Comparison of ENCODE assay signal across 21 mouse cellular contexts in the genomic region with DNA sequence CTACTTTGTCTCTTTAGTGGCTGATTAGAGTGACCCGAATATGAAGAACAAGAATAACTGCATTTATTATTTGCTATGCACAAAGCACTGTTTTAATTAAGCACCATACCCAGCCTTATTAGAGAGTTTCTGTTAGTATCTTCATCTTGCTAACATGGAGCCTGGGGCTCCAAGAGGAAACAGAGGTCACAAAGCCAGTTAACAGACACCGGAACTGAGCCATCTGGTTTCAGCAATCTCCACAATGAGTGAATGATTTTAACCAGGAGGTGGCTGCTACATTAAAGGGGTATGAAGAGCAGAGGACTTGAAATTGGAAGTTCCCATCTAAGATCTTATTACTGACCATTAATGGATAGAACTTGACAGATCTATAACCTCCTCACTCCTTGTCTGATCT.
A peak's percentile ranks its signal among the peaks of the same experiment; 100 is the strongest.
DNase-seq lines count a peak whose midpoint lies in the region; ATAC-seq lines count a peak whose summit lies in the region.
"Had no signal": no experiment of that assay in that cellular context is flagged by ENCODE, and none has a peak within 500 bp of the region (broad histone marks: within the 10 kb centered on the region; RNA-seq: fewer than 3 reads in every experiment).

No protein-coding gene starts in this region.

- no peak overlapping the region for H3K9ac ChIP-seq in embryonic facial prominence, embryonic 11.5 days (replicated peaks; ENCODE audit: low read length)
- H3K9ac ChIP-seq: embryonic facial prominence, embryonic 12.5 days; embryonic facial prominence, embryonic 15.5 days; hindbrain, embryonic 12.5 days; hindbrain, embryonic 15.5 days had no signal

- no peaks in the 10 kb centered on the region for H3K9me3 ChIP-seq in embryonic facial prominence, embryonic 11.5 days (replicated peaks; ENCODE audit: control insufficient read depth, low read length)
- H3K9me3 ChIP-seq: embryonic facial prominence, embryonic 12.5 days; embryonic facial prominence, embryonic 15.5 days; hindbrain, embryonic 12.5 days; hindbrain, embryonic 15.5 days had no signal

- H3K36me3 ChIP-seq in embryonic facial prominence, embryonic 11.5 days (replicated peaks; ENCODE audit: control insufficient read depth, insufficient read depth, low read depth, low read length) = no peaks in the 10 kb centered on the region
- H3K36me3 ChIP-seq: embryonic facial prominence, embryonic 12.5 days; embryonic facial prominence, embryonic 15.5 days; hindbrain, embryonic 12.5 days; hindbrain, embryonic 15.5 days had no signal

- DNase-seq in embryo, embryonic 10 days (ENCODE audit: low spot score) = peak; percentile 65
- DNase-seq in embryo, embryonic 10.5 days (ENCODE audit: low spot score) = no peak
- DNase-seq in kidney, postnatal 14 days = peak; percentile 11
- no peak for DNase-seq in kidney, postnatal 25 days
- peak; percentile 58 for DNase-seq in embryonic facial prominence, embryonic 11.5 days (ENCODE audit: low spot score)
- DNase-seq in urinary bladder, postnatal 10 days (ENCODE audit: low spot score) = no peak
- DNase-seq: adrenal gland, postnatal 10 days; adrenal gland, postnatal 36 days; cerebellum, adult 18-20 months; cerebellum, adult 9-10 months; cerebellum, postnatal 14 days; embryo, embryonic 11 days; gastrocnemius, adult 2 months; gastrocnemius, postnatal 14 days had no signal

- no peak overlapping the region for H3K4me3 ChIP-seq in embryonic facial prominence, embryonic 11.5 days (ENCODE audit: low read depth, low read length)
- H3K4me3 ChIP-seq: embryonic facial prominence, embryonic 12.5 days; embryonic facial prominence, embryonic 15.5 days; gastrocnemius, adult 2 months; hindbrain, embryonic 12.5 days; hindbrain, embryonic 15.5 days had no signal

- no peak for ATAC-seq in embryonic facial prominence, embryonic 11.5 days (replicated peaks; ENCODE audit: insufficient number of reproducible peaks, low FRiP score, low TSS enrichment, low read depth)
- ATAC-seq: forebrain, embryonic 16.5 days; Patski had no signal

- H3K27me3 ChIP-seq in embryonic facial prominence, embryonic 11.5 days (ENCODE audit: control insufficient read depth, insufficient read depth, low read length) = no peaks in the 10 kb centered on the region
- H3K27me3 ChIP-seq: embryonic facial prominence, embryonic 12.5 days; embryonic facial prominence, embryonic 15.5 days; hindbrain, embryonic 12.5 days; hindbrain, embryonic 15.5 days; Patski had no signal

- H3K27ac ChIP-seq in embryonic facial prominence, embryonic 11.5 days (replicated peaks; ENCODE audit: low read depth, low read length) = no peak overlapping the region
- H3K27ac ChIP-seq: embryonic facial prominence, embryonic 12.5 days; embryonic facial prominence, embryonic 15.5 days; gastrocnemius, adult 2 months; hindbrain, embryonic 15.5 days had no signal

- no peaks in the 10 kb centered on the region for H3K4me1 ChIP-seq in embryonic facial prominence, embryonic 11.5 days (ENCODE audit: control insufficient read depth, insufficient read depth, low read length)

- H3K4me2 ChIP-seq in embryonic facial prominence, embryonic 11.5 days (ENCODE audit: low read depth, low read length) = no peak overlapping the region
- H3K4me2 ChIP-seq: embryonic facial prominence, embryonic 12.5 days; embryonic facial prominence, embryonic 15.5 days; heart, embryonic 11.5 days; hindbrain, embryonic 12.5 days; hindbrain, embryonic 15.5 days had no signal

- WGBS in embryonic facial prominence, embryonic 11.5 days = 36% methylated on average over 2 of the region's 2 CpGs

Comparison
In these comparisons a context has a peak if more than half of its experiments do, and no peak if none do; other contexts are left out.
1. DNase-seq: peak in embryo, embryonic 10 days (single experiment), kidney, postnatal 14 days (single experiment) and embryonic facial prominence, embryonic 11.5 days (single experiment); none in embryo, embryonic 10.5 days (single experiment), kidney, postnatal 25 days (0 of 2) and urinary bladder, postnatal 10 days (single experiment).